Mouse (Mus musculus) liver, embryonic 14.5 days (tissue): Measurements from ENCODE around the gene Ndufaf1.

Experiments used
- CTCF ChIP-seq: IDR thresholded peaks from 2 replicates; pipeline ENCODE4 v1.5.1; 2016; ENCODE audit warnings: antibody characterized with exemption, low read depth, control low read depth
- EP300 ChIP-seq: IDR thresholded peaks from 2 replicates; pipeline ENCODE4 v1.6.1; 2016; ENCODE audit warnings: antibody characterized with exemption, low read depth

- TF ChIP-seq CTCF, result no peak
- no peak for TF ChIP-seq EP300
Measured at GRCm38 (mm10) chr2:119636781-119637180, 25.8 kb downstream of the Ndufaf1 start.
